Mouse (Mus musculus) heart, embryonic 11.5 days (tissue): ENCODE measurements around the gene Prr19. TPM values are rescaled to one million over a fixed set of nuclear protein-coding genes. Genes with fewer than 3 reads are reported as not detected.

Experiments
- ATAC-seq: fragments of 200-750 bp; cut with Nextera tagmentation; replicated peaks from 2 replicates; pipeline ENCODE4 v1.8.0; 2017; ENCODE audit warnings: moderate library complexity; ENCODE audit not compliant: insufficient number of reproducible peaks, low FRiP score, low TSS enrichment
- H3K27ac ChIP-seq: fragments of 300-500 bp; sonication (generic); 2 replicates; pipeline ENCODE4 v1.5.1; 2014; ENCODE audit warnings: mild to moderate bottlenecking, low read depth, low read length
- H3K27me3 ChIP-seq: fragments of 300-500 bp; sonication (generic); 2 replicates; pipeline ENCODE4 v1.6.1; 2014; ENCODE audit warnings: mild to moderate bottlenecking, low read length, mixed read lengths; ENCODE audit not compliant: control insufficient read depth, insufficient read depth
- H3K36me3 ChIP-seq: fragments of 300-500 bp; sonication (generic); 2 replicates; pipeline ENCODE4 v1.6.1; 2014; ENCODE audit warnings: mild to moderate bottlenecking, low read length, moderate library complexity, mixed read lengths; ENCODE audit not compliant: control insufficient read depth, insufficient read depth
- H3K4me1 ChIP-seq: fragments of 300-500 bp; sonication (generic); 2 replicates; pipeline ENCODE4 v1.6.1; 2014; ENCODE audit warnings: low read length; ENCODE audit not compliant: control insufficient read depth, insufficient read depth
- H3K4me2 ChIP-seq: fragments of 300-500 bp; sonication (generic); 2 replicates; pipeline ENCODE4 v1.6.1; 2014; ENCODE audit warnings: mild to moderate bottlenecking, moderate library complexity
- H3K4me3 ChIP-seq: fragments of 300-500 bp; sonication (generic); 2 replicates; pipeline ENCODE4 v1.5.1; 2014; ENCODE audit warnings: low read depth, low read length
- H3K9ac ChIP-seq: fragments of 300-500 bp; sonication (generic); 2 replicates; pipeline ENCODE4 v1.6.1; 2014; ENCODE audit warnings: mild to moderate bottlenecking, low read depth, low read length, moderate library complexity
- H3K9me3 ChIP-seq: fragments of 300-500 bp; sonication (generic); replicated peaks from 2 replicates; pipeline ENCODE4 v1.6.1; 2016; ENCODE audit warnings: low read length; ENCODE audit not compliant: control insufficient read depth
- WGBS: fragments of 180-500 bp; shearing (Covaris S2); extraction: QIAGEN DNeasy Blood & Tissue Kit; methylation state at CpG from one replicate; pipeline ENCODE4 v1.1.7; 2014; ENCODE audit not compliant: insufficient replicate concordance; 5-methylcytosine and 5-hydroxymethylcytosine counted together
- polyA plus RNA-seq: library from polyadenylated mRNA; unstranded; fragments of >200 nt; fragmentation: Nextera tagmentation; extraction: Ambion mirVana; gene quantifications from 2 replicates; pipeline ENCODE4 v1.2.1, GENCODE M21; 2014

Gene Prr19
- polyA plus RNA-seq, 1 experiment from 2014 or later = 0.63 TPM

GRCm38 (mm10) chr7:25339329-25339728 is 38.1 kb downstream of the Prr19 start:
- no peaks in the 10 kb centered on the region for H3K27me3 ChIP-seq
- no peak overlapping the region for H3K27ac ChIP-seq
- no peaks in the 10 kb centered on the region; the same call in 1 of the 2 replicates for H3K36me3 ChIP-seq
- H3K9me3 ChIP-seq = no peaks in the 10 kb centered on the region
- H3K9ac ChIP-seq = no peak overlapping the region
- no peak for ATAC-seq
- H3K4me3 ChIP-seq = no peak overlapping the region
- H3K4me2 ChIP-seq = no peak overlapping the region
- WGBS = 78% methylated on average over 9 of the region's 9 CpGs
- no peaks in the 10 kb centered on the region for H3K4me1 ChIP-seq

GRCm38 (mm10) chr7:25341000-25341784 is 40.0 kb downstream of the Prr19 start:
- Histone ChIP-seq H3K4me2 (no peak overlapping the region), H3K4me1 (no peaks in the 10 kb centered on the region), H3K27ac (no peak overlapping the region), H3K36me3 (no peaks in the 10 kb centered on the region; the same call in 1 of the 2 replicates), H3K4me3 (no peak overlapping the region), H3K9me3 (no peaks in the 10 kb centered on the region), H3K9ac (no peak overlapping the region), H3K27me3 (no peaks in the 10 kb centered on the region)
- 84% methylated on average over 20 of the region's 20 CpGs for WGBS
- ATAC-seq = no peak

- H3K4me2 ChIP-seq = no peak overlapping the region
- no peaks in the 10 kb centered on the region for H3K4me1 ChIP-seq
- H3K27me3 ChIP-seq = no peaks in the 10 kb centered on the region
- peaks cover 4% of the 10 kb centered on the region; the same call in 1 of the 2 replicates for H3K9me3 ChIP-seq
- WGBS = 76% methylated on average over 8 of the region's 8 CpGs
- H3K36me3 ChIP-seq = peaks cover 17% of the 10 kb centered on the region
- H3K4me3 ChIP-seq = no peak overlapping the region
- H3K27ac ChIP-seq = no peak overlapping the region
- no peak overlapping the region for H3K9ac ChIP-seq
- ATAC-seq = no peak
Observed at GRCm38 (mm10) chr7:25348861-25349260, 47.6 kb downstream of the Prr19 start.

Other genes starting within 250 kb of the Prr19 start
- gene Grik5, start 229.1 kb upstream of the Prr19 start, polyA plus RNA-seq = 5.7 and 8.1 TPM in 2 replicates
- gene Zfp574, start 228.8 kb upstream of the Prr19 start, polyA plus RNA-seq = 14.9 and 15.7 TPM in 2 replicates
- gene Pou2f2, start 121.7 kb upstream of the Prr19 start, polyA plus RNA-seq = 0.68 and 0.83 TPM in 2 replicates
- 5.3 and 6.7 TPM in 2 replicates for gene Dedd2, start 80.8 kb upstream of the Prr19 start, polyA plus RNA-seq
- 2.3 and 2.7 TPM in 2 replicates for gene Zfp526, start 80.0 kb upstream of the Prr19 start, polyA plus RNA-seq
- gene Gsk3a, start 63.6 kb upstream of the Prr19 start, polyA plus RNA-seq = 10.4 and 11.6 TPM in 2 replicates
- 20.5 and 25.0 TPM in 2 replicates for gene Erf, start 50.6 kb upstream of the Prr19 start, polyA plus RNA-seq
- gene Cic, start 33.7 kb upstream of the Prr19 start, polyA plus RNA-seq = 25.0 and 31.5 TPM in 2 replicates
- gene Pafah1b3, start 3.4 kb upstream of the Prr19 start, polyA plus RNA-seq = 141 and 158 TPM in 2 replicates
- gene Tmem145, start 4.7 kb downstream of the Prr19 start, polyA plus RNA-seq = 0.17 and 0.25 TPM in 2 replicates
- 6.2 and 6.9 TPM in 2 replicates for gene Megf8, start 15.8 kb downstream of the Prr19 start, polyA plus RNA-seq
- gene Cnfn, start 68.3 kb downstream of the Prr19 start, polyA plus RNA-seq = not detected in 2 replicates
- gene Lipe, start 97.3 kb downstream of the Prr19 start, polyA plus RNA-seq = 1.6 and 2.1 TPM in 2 replicates
- gene Cxcl17, start 111.5 kb downstream of the Prr19 start, polyA plus RNA-seq = not detected in 2 replicates
- gene Ceacam1, start 176.2 kb downstream of the Prr19 start, polyA plus RNA-seq = 1.9 and 2.3 TPM in 2 replicates
- gene Ceacam2, start 238.4 kb downstream of the Prr19 start, polyA plus RNA-seq = not detected in 2 replicates